Mouse (Mus musculus): ENCODE results near the gene Sertad2. TPM values are rescaled to one million over a fixed set of nuclear protein-coding genes. Genes with fewer than 3 reads are reported as not detected.

Gene Sertad2
- total RNA-seq, 1 experiment from 2014 or later, result 12.6 TPM

DNA sequence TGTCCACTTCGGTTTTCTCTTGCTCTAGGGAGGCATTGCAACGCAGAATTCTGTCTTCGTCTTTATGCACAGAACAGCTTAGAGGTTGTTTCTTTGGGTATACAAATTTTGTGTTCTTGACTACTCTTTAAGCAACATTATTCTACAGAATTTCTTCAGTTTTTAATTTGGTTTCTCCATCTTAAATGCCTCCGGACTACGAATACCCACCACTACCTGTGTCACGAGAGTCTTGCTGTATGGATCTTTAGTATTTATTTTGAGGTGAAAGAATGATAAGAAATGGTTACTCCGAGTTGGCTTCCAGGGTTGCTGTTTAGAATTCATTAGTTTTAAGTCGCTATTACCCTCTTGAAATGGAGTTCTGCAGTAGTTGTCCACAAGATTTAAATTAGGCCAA, 1.3 kb downstream of the Sertad2 start:
- ATAC-seq (replicated peaks; ENCODE audit: low read depth, poor library complexity, severe bottlenecking), result no peak

DNA sequence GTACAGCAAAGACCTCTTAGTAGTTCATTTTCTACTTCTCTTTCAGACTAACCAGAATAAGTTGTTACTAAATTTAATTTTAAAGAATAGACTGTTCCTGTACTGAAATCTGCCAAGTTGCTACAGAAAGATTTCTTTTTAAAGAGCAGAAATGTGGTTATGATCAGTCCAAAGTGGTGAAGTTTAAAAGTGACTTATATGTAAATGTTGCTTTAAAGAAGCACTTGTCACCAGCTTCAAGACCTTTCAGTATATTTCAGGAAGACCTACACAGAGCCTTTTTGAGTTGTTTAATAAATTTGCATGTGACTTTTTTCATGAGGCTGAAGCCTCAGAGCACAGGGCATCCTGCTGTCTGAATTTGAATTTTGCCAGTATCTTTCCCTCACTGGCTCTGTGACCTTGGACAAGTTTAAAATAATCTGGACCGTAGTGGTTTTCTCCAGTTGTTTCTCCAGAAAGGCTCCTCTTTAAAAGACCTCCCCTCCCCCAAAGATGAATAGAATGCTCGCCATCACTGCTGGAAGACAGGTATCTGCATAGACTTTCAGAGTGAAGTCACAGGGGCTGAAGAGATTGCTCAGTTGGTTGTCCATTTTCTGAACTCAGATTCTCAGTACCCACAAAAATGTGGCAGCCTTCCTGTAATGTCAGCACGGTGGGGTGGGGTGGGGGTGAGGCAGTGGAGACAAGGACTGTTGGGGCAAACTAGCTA, 1.9 kb downstream of the Sertad2 start:
- no peak for ATAC-seq (replicated peaks; ENCODE audit: low read depth, poor library complexity, severe bottlenecking)

DNA sequence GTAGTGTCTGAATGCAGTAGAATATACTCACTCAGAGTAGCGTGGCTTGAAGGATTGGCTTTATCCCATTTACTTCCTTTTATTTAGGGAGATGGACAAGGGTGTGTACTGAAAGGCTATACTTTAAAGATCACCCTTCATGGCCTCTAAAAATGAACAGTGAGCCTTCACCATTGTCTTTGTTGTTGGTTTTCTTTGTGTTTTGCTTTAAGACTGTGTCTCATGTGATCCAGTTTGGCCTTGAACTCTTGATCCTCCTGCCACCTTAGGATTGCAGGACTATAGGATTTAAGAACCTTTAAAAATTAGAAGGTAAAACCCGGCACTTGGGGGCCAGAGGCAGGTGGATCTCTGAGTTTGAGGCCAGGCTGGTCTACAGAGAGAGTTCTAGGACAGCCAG, 6.4 kb downstream of the Sertad2 start:
- ATAC-seq (replicated peaks; ENCODE audit: low read depth, poor library complexity, severe bottlenecking), result no peak

DNA sequence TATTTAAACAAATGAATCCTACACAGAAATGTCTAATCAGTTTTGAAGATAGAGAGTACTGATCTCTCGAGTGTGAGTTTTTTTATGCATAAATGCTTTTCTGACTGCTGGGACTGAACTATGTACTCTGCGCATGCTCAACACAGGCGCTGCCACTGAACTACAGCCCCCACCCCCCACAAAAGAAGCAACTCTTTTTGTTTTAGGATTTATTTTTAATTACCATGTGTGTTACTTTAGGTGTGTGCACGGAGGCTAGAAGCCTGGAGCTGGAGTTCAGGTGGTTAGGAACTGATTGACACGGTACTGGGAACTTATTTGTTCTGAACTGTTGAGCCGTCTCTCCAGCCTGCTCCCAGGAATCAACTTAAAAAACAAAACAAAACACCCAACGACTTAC, 7.1 kb downstream of the Sertad2 start:
- ATAC-seq (replicated peaks; ENCODE audit: low read depth, poor library complexity, severe bottlenecking), result no peak

DNA sequence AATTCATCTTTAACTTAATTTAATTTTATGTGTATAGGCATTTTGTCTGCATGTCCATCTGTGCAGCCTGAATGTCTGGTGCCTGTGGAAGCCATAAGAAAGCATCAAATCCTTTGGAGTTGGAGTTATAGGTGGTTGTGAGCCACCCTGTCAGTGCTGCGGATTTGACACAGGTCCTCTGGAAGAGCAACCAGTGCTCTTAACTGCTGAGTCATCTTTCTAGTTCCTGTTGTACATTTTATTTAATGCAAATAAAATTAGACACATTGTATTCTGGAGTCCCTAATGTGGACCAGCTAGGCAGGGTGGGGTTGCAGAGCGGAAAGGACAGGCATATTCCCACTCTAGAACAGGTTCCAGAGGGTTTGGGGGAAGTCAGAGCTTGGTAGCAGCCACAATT, 9.0 kb downstream of the Sertad2 start:
- no peak for ATAC-seq (replicated peaks; ENCODE audit: low read depth, poor library complexity, severe bottlenecking)

DNA sequence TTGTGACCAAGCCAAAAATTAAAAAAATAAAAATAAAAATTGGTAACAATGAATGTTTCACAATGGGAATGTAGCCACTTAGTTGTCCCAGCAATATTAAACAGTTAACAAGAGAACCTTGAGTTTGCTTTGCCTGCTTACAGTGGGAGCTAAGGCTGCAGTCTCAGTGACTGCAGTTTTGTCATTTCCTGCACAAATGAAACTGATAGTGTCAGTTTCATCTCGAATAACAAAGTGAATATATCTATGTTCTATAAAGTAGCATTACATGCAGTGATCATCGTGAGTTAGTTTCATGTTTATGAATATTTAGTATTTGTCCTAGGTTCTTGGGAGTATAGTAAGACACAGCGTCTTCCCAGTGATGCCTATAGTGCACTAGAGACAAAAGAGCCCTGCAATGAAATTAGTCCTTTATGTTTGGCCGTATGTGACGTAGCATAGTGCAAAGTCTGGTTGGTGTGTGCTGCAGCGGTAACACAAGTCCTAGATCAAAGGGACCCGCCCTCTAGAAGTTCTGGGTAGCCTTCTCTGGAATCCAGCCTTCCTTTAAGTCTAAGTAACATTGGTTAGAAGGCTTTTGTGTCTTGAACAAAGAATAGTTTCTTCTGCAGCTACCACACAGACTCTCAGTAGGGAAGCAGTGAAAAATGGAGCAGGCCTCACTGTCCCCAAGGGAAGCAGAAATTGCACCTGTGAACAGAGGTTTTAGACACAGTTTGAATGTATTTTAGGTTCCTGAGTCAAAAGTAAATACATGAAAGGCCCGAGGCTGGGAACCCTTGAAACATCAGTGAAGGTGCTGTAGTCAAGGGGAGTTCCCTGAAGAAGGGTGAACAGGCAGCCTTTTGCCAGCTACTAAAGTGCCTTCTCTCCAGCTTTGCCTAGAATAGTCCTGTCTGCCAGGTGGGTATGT, 10.0 kb downstream of the Sertad2 start:
- 0 out of 2 replicates have a peak, but pooled peaks have one; percentile 32 for ATAC-seq (replicated peaks; ENCODE audit: low read depth, poor library complexity, severe bottlenecking)

DNA sequence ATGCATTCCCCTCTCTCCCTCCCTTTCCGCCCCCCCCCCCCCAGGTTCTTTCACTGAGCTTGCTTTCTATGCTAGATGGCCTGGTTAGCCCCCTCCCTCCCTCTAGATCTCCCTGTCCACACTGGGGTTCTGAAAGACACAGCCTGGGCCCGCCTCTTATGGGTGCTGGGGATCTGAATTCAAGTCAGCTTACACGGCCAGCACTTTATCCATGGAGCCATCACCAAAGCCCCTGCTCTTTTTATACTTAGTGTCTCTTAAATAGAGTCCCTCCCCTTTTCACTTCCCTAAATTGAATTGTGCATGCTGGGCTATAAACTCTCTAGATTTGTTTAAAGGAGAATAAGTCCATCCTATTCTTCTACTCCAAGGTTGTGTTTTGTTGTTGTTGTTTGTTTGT, 12.6 kb downstream of the Sertad2 start:
- no peak; the same call in 1 of the 2 replicates for ATAC-seq (replicated peaks; ENCODE audit: low read depth, poor library complexity, severe bottlenecking)

DNA sequence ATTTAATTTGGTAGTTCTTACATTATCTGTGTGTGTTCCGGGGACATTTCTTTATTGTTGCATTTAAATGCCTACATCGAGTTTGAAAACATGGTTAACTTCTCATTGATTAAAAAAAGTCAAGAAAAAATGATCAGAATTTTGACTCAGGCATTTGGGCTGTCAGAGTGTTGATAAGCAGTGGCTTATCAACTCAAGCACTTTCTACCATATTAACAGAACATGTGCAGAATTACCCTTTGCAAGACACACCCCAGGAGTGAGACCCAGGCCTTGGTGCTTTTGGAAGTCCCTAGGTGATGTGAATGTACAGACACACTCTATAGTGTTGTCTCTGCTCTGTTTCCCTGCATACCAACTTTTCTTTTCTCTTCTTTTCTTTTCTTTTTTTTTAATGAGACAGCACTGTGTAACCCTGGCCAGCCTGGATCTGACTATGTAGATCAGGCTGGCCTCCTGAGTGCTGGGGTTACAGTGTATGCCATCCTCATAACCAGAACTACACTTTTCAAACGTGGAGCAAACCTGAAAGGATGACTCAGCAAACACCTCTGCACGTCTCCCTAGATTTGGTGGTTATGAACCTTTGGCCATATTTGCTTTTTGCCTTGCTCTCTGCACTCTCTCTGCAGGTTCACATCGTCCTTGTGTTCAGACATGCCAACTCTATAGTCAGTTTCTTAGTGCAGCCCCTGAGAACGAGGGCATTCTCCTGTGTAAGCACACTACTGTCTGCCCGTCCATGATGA, 13.3 kb downstream of the Sertad2 start:
- ATAC-seq (replicated peaks; ENCODE audit: low read depth, poor library complexity, severe bottlenecking), result no peak

DNA sequence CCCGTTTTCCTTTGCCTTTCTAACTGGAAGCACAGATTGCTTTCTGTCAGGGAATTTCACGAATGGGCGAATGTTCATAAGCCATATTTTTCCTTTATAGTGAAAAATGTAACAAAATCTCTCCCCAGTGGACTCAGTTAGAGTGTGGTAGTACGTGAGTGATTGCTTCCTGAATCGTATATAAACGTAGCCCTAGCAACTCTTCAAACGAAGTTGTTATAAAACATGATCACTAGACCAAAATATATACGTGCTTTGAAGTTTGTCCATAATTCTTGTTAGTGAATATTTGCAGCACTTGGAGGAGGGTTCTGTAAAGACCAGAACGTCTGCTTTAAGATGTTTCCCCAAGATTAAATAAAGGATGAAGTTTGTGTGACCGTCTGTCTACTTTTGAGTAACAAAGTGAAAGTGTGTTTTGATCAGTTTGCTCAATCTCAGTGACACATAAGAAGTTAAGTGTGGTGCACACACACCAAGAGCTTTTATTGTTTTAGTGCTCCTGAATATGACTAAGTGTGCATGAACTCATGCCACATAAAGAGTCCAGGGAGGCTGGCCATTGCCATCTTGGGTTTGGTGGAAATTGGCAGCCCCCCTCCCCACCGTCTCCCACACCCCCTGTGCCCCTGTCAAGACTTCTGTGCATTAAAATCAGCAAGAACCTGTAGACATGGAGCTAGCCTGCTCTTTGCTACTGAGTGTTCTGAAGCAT, 16.3 kb downstream of the Sertad2 start:
- no peak for ATAC-seq (replicated peaks; ENCODE audit: low read depth, poor library complexity, severe bottlenecking)

DNA sequence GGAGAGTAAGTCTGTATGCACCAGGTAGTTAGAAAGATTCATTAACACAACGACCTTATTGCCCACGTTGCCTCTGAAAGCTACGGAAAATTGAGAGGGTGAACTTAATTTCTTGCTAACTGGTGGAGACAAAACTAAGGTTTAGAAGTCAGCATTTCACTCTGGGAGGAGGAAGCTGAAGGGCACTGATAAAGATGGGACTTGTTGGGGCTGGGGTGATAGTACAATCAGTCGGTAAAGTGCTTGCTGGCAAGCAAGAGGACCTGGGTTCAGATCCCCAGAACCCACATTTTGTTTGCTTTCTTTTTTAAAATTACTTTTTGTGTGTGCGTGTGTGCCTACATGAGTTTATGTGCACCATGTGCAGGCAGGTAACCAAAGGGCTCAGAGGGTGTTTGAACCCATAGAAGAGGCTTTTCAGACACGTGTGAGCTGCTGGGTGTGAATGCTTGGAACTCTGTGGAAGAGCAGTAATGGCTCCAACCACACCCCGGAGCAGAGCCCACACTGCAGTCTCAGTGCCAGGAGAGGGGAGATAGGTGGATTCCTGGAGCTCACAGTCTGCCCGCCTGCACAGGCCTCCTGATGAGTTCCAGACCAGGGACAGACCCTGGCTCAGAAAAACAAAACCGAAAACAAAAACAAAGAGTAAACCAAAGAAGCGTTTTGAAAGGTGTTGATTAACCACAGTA, 17.0 kb downstream of the Sertad2 start:
- ATAC-seq (replicated peaks; ENCODE audit: low read depth, poor library complexity, severe bottlenecking), result no peak

DNA sequence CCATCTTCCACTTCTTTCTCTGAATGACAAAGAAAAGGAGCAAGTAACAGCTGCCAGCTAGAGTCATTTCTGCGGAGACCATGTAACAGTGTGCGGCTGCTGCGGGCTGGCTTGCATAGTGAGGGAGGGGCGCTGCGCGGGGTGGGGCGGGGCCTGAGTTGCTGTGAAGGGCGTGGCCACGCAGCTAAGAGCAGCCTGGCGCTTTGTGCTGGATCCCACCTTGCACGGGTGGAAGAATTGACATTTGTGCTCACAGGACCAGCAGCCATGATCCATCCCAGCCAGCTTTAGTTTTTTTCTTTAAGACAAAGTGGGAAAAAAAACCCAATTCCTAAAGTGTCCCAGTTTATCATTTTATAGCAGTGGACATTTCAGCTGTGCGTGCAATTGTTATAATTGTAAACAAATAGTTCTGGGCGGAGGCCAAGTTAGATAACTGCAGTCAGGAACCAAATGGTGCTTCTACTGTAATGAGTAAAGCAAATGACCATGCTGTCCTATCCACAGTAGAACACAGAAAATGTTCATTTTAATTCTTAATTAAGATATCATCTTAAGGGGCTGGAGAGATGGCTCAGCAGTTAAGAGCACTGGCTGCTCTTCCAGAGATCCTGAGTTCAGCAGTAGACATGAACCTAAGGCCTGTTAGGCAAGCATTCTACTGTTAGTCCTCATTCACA, 18.4 kb downstream of the Sertad2 start:
- peak; percentile 90 for ATAC-seq (replicated peaks; ENCODE audit: low read depth, poor library complexity, severe bottlenecking)

DNA sequence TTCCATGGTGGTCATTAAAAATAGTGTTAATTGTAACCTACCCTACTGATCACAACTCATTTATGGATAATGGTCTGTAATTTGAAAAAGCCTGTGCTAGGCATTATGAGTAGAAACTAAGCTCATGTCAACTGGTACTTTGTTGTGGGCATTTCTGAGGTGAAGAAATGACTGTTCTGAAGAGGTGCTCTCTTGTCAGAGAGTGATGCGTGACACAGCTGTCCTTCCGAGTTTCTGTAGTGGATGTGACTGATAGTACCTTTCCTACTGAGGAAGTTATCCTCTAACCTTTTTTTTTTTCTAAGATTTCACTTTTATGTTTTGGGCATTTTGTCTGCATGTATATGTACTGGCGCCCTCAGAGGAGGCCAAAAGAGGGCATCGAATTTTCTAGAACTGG, 22.0 kb downstream of the Sertad2 start:
- ATAC-seq (replicated peaks; ENCODE audit: low read depth, poor library complexity, severe bottlenecking), result no peak

DNA sequence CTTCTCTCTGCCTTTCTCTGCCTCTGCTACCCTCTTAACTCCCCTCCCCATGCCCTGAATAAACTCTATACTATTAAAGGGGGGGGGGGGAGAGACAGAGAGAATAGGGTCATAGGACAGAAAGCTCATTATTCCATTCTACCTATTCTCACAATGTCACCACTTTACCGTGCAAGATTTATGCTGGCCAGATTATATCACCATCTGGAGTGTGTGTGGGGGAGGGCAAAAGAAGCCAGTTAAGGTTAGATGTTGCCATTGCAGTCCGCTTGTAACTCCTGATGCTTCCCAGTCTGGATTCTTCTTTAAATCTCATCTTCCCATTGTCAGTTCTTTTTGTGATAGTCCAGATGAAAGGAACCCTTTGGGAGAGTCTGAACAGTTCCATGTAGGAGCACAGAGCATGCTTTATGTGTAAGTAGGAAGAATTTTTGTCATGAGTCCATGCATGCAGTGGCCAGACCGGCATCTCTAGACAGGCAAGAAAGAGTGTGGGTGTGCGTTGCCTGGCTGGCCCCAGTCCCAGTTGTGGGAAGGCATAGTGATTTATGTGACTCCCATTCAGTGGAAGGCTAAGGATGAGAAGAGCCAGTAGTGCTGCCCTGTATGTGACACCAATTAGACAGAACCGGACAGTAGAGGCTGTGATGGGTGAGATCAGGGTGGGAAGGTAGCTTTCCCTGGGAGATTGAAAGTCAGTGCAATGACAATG, 28.8 kb downstream of the Sertad2 start:
- no peak for ATAC-seq (replicated peaks; ENCODE audit: low read depth, poor library complexity, severe bottlenecking)

DNA sequence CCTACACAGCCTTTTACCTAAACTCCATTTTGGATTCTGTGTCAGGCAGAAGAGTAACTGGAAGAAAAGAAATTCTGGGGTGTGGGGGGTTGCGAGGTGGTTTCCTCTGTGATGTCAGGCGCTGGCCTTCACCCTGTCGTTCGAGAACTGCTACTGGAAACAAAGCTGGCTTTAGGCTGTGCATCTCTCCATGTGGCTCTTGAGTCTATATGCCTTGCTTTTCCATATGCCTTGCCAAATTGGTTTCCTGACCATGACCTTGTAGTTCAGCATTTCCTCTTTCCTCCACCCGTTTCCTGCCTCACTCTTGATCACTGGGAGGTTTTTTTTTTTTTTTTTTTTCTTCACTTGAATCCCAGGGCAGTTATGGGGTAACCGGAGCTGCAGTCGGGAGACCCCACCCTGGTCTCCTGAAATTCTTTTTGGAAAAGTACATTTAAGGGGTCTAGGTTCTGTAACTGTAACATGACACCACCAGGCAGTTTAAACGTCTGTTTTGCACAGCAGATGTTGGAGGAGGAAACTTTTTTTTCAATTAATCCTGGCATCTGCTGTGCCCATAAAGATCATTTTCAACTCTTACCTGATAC, 33.1 kb downstream of the Sertad2 start:
- peak; percentile 67 for ATAC-seq (replicated peaks; ENCODE audit: low read depth, poor library complexity, severe bottlenecking)

DNA sequence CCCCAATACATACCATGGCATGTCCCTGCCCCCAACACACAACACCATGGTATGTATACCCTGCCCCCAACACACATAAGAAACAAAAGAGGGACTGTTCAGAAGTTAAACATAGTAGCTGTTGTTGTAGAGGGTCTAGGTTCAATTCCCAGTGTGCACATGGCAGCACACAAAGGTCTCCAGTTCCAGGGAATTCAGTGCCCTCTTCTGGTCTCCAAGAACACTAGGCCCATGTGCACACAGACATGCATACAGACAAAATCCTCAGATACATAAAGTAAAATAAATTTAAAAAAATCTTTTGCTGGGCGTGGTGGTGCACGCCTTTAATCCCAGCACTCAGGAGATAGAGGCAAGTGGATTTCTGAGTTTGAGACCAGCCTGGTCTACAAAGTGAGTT, 39.7 kb downstream of the Sertad2 start:
- no peak for ATAC-seq (replicated peaks; ENCODE audit: low read depth, poor library complexity, severe bottlenecking)

DNA sequence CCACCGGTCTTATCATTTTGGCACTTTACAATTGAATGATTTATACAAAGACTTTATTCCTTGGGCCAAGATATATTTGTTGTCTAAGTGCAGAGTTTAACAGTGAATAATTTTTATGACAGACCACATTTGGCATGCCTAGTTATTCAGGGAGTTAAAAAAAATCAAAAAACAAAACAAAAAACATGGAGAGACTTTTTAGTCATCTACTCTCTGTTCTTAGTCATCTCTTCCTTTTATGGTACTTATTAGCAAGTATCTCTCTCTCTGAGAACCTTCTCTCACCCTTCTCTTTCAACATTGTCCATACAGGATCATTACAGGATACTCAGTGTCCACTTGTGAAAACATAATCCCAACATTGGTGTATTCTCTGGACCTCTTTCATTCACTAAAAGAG, 42.2 kb downstream of the Sertad2 start:
- no peak for ATAC-seq (replicated peaks; ENCODE audit: low read depth, poor library complexity, severe bottlenecking)

DNA sequence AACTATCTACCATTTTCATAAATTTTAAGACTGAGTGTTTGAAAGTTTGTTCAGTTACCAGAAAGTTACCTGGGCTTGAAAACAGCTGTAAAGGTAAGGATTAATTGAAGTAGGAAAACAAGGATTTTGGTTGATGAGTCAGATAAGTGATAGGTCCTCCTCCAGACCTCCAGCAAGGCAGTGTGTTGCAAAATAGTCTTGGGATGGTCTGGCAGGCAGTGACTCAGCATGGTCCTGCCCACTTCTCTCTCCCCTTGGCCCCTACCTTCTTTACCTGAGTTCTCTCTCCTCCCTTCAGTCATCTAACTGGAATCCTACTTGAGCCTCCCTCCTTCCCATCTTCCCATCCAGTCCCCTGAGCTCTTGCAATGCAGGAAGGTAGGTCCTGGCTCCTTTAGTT, 43.1 kb downstream of the Sertad2 start:
- no peak for ATAC-seq (replicated peaks; ENCODE audit: low read depth, poor library complexity, severe bottlenecking)

DNA sequence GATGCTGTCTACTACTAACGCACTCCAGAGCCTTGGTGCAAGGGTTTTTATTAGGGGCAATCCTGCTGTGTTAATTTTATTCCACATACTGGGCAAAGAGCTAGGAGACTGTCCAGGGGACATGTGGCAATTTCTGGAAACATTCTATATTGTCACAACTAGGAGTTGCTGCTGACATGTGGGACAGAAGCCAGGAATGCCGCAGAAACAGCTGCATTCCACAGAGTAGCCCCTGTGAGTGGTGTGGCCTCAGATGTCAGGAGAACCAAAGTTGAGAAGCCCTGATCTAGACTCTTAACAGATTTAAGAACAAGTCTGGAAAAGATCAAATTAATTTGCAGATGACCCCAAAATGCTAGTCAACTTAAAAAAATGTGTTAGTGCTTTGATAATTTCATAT, 46.3 kb downstream of the Sertad2 start:
- no peak for ATAC-seq (replicated peaks; ENCODE audit: low read depth, poor library complexity, severe bottlenecking)

Measured in common myeloid progenitor, adult 5-6 weeks (primary cell).